Mouse (Mus musculus): ENCODE measurements at regions not wholly inside any gene's neighbourhood (a gene's known extent, or its start where the extent isn't known, plus 50 kb on each side); places are given as distances from the start of the nearest gene placed in this dataset.

DNA sequence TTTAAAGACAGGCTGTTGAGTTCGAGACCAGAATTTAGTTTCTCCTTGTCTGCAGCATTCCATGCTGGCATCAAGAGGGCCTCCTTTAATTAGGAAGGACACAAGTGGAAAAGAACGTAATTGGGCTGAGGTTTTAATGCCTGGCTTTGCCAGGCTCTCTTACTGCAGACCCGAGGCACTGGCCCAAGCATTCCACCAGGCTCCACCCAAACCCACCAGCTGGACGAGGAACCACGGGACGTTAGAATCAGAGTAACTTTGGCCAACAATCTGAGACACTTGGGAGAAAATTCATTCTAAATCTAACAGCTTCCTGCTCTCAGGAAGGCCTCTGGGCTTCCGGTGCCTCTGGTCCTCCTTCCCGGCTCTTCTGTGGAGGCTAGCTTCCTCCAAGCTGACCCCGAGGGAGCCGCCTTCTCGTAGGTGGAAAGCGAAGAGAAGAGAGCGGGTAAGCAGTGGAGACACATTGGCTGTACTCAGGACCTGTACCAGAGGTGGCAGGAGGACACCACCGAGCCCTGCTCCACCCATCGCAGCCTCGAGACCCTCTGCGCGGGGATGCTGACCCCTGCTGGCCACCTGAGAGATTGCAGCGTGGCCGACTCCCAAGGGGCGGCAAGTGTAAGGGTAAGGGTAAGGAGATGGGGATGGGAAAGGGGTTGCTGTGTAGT lies 105.5 kb downstream of the Tmem17 start:
- DNase-seq (ENCODE audit: low read depth, low spot score), result peak; percentile 6

DNA sequence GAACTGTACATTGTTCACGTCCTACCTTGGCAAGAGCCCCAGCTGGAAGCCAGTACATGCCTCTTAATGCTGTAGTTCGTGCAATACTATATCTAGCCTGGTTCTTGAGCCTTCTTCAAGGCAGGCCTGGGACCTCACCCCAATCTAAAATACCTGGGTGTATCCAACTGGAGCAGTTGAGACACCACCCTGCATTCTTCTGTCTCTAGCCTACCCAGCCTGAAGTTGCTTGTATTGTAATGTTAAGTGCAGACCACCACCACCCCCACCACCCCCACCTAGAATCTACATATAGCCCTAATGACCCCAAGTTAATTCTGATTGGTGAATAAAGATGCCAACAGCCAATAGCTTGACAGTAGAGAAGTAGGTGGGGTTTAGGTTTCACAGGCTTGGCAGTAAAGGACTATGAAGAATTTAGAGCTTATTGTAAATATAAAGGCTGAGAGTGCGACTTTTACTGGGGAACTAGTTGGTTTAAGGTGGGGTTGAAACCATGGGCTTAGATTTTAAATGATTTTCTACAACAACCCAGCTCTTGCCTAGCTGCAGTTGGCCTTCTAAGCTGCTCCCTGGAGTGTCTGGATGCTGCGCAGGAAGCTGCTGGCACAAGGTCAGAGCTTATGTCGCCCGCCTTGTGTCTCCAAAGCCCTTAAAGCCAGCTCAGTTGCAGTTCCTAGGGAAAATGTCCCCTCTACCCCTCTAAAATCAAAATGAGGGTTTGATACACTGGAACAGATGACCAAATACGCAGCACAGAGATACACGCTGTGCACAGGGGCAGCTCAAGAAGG lies 109.2 kb downstream of the Tmem17 start:
- DNase-seq (ENCODE audit: low read depth, low spot score), result no peak

DNA sequence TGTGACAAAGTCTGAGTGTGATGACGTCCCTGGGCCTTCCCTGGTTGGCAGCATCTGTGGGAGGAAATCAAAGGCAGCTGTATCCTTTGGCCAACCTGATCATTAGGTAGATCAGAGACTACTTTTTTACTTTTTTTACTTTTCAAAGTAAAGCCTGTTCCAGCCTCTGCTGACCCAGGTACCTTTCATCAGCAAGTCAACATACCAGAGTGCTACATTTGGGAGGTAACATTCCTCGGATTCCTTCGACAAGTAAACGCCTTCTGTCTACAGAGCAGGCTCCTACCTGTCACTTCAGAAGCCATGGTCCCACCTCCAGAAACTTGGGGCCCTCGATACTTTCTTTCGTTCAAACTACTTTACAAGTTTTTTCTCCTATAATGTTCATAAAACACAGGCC lies 110.0 kb downstream of the Tmem17 start:
- DNase-seq (ENCODE audit: low read depth, low spot score), result no peak

DNA sequence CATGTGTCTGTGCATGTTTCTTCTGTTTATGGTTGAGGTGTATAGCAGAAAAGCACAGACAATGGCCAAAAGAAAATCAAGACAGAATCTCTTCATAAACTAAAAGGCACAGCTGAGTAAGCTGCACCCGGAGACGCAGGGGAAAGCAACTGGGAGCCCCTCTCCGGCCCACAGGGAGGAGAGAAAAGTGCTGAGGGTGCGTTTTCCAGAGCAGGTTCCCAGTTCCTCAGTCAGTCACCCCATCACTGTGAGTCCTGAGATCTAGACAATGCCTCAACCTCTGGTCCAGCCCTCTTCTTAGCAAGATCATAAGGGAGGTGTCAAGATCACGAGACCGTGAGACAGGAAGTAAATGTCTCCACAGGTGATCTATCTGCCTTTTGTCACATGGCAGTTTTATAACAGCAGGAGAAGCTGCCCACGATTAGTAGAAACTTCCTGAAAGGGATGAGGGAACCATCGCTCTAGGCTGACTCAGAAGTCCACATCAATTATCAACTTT lies 110.7 kb downstream of the Tmem17 start:
- no peak for DNase-seq (ENCODE audit: low read depth, low spot score)

DNA sequence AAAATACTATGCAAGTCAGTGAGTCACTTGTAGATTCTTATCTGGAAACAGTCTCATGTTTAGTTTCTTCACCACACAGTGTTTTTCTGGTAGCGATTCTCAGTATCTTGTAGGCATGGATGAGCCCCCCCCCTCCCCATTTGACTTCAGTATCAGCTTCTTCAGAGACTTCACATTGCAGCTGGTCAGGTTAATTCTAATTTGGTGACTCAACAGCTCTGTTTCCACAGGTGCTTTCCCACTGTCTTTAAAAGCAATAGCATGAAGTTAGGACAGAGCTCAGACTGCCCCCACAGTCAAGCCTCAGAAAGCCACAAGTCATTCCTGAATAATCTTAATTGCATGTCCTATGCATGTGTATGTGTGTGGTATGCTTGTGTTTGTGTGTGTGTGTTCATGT lies 114.5 kb downstream of the Tmem17 start:
- DNase-seq (ENCODE audit: low read depth, low spot score), result no peak

DNA sequence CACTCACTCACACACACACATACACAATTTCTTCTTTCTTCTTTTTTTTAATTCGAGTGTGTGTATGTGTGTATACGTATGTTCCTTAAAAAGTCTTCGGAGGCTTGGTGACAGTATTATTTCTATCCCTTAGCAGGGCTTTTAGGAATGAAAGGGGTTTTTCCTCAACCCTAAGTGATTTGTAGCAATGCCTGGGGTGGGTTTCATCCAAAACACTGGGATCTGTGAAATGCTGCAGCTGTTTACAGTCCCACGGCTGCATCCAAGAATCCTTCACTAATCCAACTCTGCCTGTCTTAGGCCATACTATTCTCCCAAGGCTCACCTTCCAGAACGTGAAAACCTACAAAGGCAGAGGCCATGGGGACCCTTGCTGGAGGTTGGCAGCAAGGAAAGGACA lies 116.6 kb downstream of the Tmem17 start:
- no peak for DNase-seq (ENCODE audit: low read depth, low spot score)

DNA sequence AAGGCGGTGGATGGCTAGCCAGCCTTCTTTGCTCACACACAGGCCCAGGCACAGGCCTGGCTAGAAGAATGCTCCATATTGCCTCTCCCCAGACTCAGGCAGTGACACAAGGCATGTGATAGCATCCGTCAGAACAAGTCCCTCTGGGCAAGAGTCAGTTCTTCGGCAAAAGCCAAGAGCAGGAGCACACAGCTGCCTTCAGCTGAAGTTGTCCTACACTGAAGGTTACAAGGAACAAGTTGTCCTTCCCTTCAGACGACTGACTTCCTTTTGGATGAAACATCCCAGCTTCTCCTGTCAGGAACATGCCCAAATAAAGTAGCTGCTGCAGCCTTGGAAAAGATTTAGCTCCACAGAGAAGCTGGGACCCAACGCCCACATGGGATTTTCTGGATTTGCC lies 117.1 kb downstream of the Tmem17 start:
- no peak for DNase-seq (ENCODE audit: low read depth, low spot score)

DNA sequence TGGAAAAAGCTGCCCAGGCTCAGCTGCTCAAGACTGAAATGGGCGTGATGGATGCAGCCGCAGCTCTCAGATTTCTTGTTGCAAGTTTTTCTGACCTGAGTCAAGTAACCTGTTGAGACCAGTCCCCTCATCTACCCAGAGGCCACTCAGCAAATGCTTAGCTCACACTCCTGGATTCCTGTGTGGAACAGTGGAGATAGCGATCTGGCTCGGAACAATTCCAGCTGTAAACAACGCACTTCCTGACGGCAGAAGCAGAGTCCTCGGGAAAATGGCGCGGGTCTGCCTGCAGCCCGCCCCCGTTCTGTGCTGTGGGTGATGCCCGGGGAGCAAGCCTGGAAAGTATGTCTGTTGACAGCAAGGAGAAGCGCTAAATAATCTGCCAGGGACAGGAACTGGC lies 117.7 kb downstream of the Tmem17 start:
- no peak for DNase-seq (ENCODE audit: low read depth, low spot score)

DNA sequence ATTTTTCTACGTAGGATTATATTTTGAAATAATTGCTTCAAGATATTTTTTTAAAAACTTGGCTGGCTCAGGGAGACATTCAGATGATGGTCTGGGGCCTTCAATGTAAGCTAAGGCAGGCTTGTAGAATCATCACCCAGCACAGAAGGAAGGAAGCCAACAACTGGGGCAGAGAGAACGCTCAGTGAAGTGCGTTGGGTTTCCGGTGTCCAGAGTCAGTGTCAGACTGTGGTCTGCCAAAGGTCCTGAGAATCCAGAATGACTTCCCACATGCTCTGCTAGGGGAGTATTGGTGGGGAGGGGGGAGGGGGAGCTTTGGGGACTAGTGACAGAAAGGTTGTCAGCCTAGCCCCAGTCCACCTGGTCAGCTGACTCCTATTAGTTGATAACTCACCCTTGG lies 118.1 kb downstream of the Tmem17 start:
- DNase-seq (ENCODE audit: low read depth, low spot score), result no peak

DNA sequence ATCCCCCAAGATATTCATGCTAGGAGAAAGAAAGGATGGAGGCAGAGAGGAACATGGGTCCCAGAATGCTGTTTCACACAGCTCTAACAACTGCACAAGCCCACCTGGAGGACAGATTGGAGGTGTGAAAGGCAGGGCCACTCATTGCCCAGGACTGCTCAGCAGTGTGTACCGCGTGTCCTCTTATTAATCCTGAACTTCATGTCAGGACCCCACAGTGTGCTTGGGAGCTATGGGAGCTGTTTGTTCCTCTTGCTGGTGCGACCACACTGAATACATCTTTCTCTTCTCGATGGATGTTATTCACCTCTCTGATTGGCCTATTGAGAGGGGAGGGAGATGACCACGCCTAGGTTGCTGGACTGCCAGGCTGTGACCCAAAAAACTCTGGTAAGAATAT lies 119.1 kb downstream of the Tmem17 start:
- DNase-seq (ENCODE audit: low read depth, low spot score), result no peak

DNA sequence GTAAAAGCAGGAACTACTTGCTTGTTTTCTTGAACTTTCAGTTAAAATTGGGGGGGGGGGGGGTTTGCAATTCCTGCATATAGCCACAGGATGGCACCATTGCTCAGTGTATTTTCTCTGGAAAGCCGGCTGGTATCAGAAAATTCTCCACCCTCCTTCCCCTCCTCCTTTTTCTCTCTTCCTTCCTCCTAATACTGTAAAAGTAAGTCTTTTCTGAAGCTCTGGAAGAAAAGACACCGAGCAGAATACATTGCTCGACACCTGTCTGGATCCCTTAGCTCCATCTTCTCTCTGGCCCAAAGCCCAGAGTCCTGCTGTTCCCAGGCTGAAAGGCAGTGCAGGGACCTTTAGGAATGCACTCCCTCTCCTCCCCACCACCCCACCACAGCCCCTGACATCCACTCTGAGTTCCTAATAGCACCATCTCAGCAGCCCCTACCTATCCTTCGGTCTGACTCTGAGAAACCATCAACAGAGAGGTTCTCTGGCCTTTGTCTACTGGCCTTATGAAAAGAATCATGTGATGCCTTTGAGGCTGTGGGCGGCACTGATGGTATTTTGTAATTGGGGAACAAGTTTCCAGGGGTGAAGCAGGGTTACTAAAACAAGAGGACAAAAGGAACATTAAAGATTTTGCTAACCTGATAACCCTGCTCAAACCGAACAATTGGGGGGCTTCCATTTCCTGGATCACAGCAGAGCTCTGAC lies 119.9 kb downstream of the Tmem17 start:
- no peak for DNase-seq (ENCODE audit: low read depth, low spot score)

DNA sequence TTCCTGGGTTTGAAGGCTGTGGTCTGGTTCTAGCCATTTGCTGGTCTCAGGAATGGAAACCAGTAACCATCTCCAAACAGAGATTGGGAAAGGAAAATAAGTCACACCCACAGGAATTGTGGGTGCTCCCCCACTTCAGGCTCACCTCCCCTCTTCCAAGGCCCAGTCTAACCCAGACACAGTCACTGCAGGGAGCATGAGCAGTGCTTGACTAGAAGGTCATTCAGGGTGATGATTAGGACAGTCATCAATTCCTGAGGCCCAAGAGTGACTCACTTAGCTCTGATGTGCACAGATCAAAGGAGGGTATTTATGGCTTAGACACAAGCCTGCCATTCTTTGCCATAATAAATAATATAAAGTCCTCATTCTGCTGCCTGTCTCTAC lies 120.4 kb downstream of the Tmem17 start:
- DNase-seq (ENCODE audit: low read depth, low spot score), result no peak

DNA sequence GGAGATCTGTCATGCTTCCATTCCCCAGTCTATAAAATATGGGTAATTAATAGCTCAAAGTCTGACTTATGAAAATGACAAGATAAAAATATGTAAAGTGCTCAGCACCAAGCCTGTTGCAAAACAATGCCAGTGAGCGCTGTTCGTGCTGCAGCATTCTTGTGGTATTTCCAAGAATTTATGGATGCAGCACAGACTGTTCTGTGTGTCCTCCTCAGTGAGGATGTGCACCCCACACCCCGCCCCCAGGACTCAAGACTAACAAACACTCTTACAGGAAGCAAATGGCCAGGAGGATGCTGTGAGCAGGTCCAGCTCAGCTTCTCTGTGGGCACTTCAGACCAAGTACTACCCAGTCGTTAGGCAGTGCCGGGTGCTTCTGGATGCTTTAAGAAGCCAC lies 121.1 kb downstream of the Tmem17 start:
- DNase-seq (ENCODE audit: low read depth, low spot score), result no peak

DNA sequence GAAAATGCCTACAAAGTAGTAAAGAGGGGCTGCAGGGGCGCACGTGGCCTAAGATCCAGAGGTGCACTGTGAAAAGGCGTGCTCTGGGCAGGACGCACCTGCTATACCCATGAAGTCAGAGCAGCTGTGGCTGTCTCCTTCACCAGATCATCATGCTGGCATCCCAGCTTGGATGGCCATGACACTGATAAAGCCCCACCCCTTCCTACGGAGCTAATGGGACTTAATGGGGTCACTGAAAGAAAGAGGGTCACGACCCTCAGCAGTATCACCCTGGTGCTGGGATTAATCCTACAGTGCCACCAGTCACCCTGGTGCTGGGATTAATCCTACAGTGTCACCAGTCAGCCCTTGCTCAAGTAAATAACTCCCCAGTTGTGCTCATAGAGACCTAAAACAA lies 122.1 kb downstream of the Tmem17 start:
- no peak for DNase-seq (ENCODE audit: low read depth, low spot score)

DNA sequence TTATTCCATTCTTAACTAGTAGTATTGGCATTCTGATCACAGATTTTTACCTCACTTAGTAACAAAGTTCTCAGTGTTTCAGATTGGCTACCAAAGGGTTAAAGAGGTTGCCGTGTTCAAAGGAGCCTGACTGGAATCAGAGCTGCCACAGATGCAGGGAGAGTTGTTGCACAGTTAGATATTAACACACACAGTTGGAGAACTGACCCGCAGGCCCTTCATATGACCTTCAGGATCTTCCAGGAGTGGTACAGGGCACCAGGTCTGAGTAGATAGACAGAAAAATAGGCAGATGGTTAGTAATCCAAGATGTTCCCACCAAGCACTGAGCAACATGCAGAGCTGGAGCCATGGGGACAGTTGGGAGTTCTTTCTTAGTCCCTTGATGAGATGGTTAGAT lies 123.1 kb downstream of the Tmem17 start:
- DNase-seq (ENCODE audit: low read depth, low spot score), result no peak

DNA sequence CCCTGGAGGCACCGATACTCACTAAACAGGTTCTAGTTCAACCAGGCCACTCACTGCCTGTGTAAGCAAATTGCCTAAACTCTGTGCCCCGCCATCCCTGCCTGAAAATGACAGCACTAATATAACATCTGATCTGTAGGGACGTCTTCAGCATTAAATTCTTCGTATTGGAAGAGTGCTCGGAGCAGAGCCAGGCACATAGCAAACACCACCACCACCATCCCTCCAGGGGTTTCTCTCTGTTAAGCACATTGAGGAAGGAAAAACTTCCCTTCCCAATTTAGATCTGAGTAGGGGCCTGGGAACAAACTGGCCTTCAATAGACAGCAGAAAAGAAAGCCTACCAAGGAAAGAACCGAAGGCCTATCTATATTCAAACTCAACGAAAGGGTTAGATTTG lies 124.4 kb downstream of the Tmem17 start:
- no peak for DNase-seq (ENCODE audit: low read depth, low spot score)

DNA sequence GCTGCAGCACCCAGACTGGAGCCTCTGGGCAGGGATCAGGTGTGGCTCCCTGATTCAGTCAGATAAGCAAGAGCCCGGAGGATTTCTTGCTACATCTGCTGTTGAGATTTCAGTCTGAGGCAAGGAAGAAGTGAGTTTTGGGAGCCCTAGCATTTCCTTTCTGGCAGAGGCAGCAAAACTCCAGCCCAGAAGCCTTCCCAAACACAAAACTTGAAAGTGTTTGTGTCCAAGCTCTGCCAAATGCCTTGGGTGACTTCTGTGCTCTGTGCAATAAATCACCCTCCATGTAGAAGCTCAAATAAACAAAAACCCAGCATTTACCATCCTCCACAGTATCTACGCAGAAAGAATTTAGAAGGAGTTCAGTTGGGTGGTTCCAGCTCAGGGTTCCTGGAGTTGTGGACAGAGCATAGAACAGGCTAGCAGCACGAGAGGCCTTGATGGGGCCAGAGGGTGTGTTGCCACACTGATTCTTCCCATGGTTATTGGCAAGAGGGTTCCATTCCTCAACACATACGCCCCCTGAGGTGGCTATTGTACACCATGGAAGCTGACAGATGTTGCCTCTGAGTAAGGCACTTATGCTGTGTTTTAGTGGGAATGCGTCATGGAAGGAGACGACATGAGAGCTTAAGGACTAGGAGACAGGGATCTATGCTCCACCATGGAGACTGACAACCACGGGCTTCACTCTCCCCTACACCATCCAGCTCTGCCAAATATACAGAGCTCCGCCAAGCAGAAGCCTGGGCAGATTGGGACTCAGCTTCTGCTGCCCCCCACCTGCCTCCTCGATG lies 125.1 kb downstream of the Tmem17 start:
- no peak for DNase-seq (ENCODE audit: low read depth, low spot score)

DNA sequence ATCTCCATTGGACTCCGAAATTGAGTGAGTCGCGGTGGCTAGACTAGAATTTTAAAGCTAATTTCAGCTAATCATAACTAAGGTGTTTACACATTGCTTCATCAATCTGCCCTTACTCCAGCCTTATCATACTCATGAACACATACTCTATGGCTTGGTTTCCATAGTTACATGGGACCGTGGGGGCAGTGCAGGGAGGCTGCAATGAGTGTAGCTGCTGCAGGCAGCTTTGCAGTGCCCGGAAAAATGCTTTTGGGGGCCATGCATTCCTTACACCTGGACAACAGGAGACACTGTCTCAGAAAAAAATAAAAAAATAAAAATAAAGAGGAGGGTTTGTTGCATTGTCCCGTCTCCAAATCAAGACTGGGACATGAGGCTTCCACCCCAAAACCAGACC lies 126.3 kb downstream of the Tmem17 start:
- DNase-seq (ENCODE audit: low read depth, low spot score), result no peak

DNA sequence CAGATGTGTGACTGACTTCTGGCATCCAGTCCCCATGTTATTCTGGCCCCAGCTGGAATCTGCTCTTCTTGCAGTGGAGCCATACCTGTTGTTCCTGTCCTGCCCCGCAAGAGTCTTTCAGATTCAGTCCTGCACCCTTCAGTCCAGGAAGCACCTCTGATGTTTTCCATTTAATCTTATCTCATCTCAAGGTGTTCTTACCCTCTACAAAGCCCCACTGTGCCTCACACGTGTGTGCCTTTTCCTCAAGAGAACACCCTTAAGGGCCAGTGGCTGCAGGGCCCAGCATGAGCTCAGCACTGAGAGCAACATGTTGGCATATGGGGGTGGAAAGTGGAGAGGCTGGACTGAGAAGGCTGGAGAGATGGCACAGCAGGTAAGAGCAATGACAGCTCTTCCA lies 126.8 kb downstream of the Tmem17 start:
- DNase-seq (ENCODE audit: low read depth, low spot score), result no peak

DNA sequence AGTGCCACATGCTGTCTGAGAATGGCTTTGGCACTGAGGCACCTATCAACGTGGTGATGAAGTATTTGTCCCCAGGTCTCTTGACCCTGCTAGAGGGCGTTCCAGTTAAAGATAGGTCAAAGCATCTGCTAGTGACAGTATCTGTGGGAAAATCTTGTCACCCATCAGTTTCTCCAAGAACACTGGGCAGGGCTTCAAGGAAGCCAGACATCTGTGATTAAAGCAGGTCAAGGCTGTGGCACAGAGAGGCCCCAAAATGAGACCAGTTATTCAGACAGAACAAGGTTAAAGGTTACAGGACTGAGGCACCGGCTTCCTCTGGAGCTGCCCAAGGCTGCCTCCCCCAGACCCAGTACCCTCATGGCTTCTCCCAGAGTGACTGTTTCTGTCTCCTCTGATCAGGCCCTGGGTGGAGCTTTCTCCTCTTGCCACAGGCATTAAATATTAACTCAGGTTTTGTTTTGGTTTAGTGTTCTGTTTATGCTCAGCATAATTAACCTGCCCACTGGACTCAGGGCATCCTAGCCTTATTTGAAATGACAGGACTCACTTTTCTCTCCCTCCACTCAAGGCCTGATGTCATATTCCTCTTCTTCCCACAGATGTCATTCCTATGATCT lies 128.6 kb downstream of the Tmem17 start:
- DNase-seq (ENCODE audit: low read depth, low spot score), result no peak

DNA sequence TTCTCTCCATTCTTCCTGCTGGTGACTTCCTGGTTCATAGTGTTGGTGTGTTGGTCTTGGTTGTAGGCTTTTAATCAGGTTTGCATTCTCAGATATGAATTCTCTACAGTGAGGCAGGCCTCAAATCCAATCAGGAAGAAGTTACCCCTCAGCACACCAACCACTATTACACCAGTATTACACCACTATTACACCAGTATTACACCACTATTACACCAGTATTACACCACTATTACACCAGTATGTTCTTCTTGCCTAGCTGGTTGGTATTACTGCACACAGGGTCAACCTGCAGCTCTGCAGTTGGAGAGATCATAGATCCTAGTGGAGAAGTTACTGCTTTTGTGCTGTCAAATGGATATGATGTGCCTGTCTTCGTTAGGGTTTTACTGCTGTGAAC lies 129.6 kb downstream of the Tmem17 start:
- no peak for DNase-seq (ENCODE audit: low read depth, low spot score)

Measured in c-Kit-negative CD71-positive TER-119-positive erythroid progenitor cells, embryonic 14.5 days (primary cell).